Mouse (Mus musculus) liver, embryonic 16.5 days (tissue): Measurements from ENCODE around the gene Dact2. TPM values are rescaled to one million over a fixed set of nuclear protein-coding genes. Genes with fewer than 3 reads are reported as not detected.

Experiments
- ATAC-seq: fragments of 200-750 bp; cut with Nextera tagmentation; 2 replicates; pipeline ENCODE4 v1.8.0; 2017; ENCODE audit warnings: low read depth, mild to moderate bottlenecking, moderate number of reproducible peaks, moderate library complexity
- H3K27ac ChIP-seq: fragments of 300-500 bp; sonication (generic); 2 replicates; pipeline ENCODE4 v1.5.1; 2014; ENCODE audit warnings: mild to moderate bottlenecking, low read length
- H3K27me3 ChIP-seq: fragments of 300-500 bp; sonication (generic); 2 replicates; pipeline ENCODE4 v1.6.1; 2014; ENCODE audit warnings: low read depth, low read length, mixed read lengths; ENCODE audit not compliant: control insufficient read depth, insufficient read depth
- H3K36me3 ChIP-seq: fragments of 300-500 bp; sonication (generic); 2 replicates; pipeline ENCODE4 v1.6.1; 2014; ENCODE audit warnings: mild to moderate bottlenecking; ENCODE audit not compliant: control insufficient read depth, insufficient read depth
- H3K4me1 ChIP-seq: fragments of 300-500 bp; sonication (generic); 2 replicates; pipeline ENCODE4 v1.6.1; 2014; ENCODE audit warnings: low read depth, low read length, mixed read lengths; ENCODE audit not compliant: control insufficient read depth
- H3K4me2 ChIP-seq: fragments of 300-500 bp; sonication (generic); 2 replicates; pipeline ENCODE4 v1.6.1; 2014; ENCODE audit warnings: low read depth, low read length, mixed read lengths
- H3K4me3 ChIP-seq: fragments of 300-500 bp; sonication (generic); 2 replicates; pipeline ENCODE4 v1.5.1; 2014; ENCODE audit warnings: low read depth, mild to moderate bottlenecking, low read length
- H3K9ac ChIP-seq: fragments of 300-500 bp; sonication (generic); 2 replicates; pipeline ENCODE4 v1.6.1; 2014; ENCODE audit warnings: low read depth, low read length
- H3K9me3 ChIP-seq: fragments of 300-500 bp; sonication (generic); replicated peaks from 2 replicates; pipeline ENCODE4 v1.6.1; 2016; ENCODE audit warnings: low read length; ENCODE audit not compliant: control insufficient read depth
- WGBS: fragments of 180-500 bp; shearing (Covaris S2); extraction: QIAGEN DNeasy Blood & Tissue Kit; methylation state at CpG from one replicate; pipeline ENCODE4 v1.1.7; 2014; ENCODE audit not compliant: insufficient replicate concordance; 5-methylcytosine and 5-hydroxymethylcytosine counted together
- polyA plus RNA-seq: library from polyadenylated mRNA; unstranded; fragments of >200 nt; fragmentation: Nextera tagmentation; extraction: Ambion mirVana; gene quantifications from 2 replicates; pipeline ENCODE4 v1.2.1, GENCODE M21; 2015

Gene Dact2
- polyA plus RNA-seq, 1 experiment from 2014 or later: 1.3 TPM

DNA sequence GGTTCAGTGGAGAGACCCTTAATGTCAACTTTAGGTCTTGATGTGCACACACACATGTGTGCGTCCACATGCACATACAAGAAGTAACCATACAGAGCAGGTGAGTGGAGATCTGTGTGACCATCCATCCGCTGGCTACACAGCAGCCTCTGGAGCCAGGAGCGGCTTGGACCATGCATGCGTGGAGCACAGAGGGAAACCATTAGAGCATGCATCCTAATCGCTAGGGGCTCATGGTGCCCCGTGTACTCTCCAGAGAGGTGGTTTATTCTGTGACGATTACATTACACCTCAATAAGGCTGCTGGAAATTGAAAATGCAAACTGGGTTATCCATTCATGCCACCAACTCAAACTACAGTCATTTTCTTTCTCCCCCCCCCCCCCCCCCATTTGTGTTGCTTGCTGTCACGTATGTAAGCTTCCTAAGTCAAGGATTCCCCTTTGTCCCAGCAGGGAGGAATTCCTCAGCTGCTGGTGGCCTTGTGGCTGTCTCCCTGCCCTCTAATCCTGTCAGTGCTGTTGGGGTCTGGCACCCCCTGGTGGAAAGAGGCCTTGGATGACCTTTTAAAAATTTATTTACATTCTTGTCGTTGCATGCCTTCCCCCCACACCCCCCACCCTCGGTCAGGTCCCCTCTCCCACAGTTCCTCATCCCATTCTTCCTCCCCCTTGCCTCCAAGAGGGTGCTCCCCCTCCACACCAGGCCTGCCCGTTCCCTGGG is 17.9 kb upstream of the Dact2 start:
- Histone ChIP-seq H3K36me3 (no peaks in the 10 kb centered on the region), H3K9me3 (no peaks in the 10 kb centered on the region), H3K4me1 (no peaks in the 10 kb centered on the region), H3K9ac (no peak overlapping the region), H3K4me3 (no peak overlapping the region), H3K4me2 (no peak overlapping the region), H3K27ac (no peak overlapping the region), H3K27me3 (no peaks in the 10 kb centered on the region)
- WGBS: 28% methylated on average over 11 of the region's 11 CpGs
- no peak for ATAC-seq

- Histone ChIP-seq H3K4me2 (no peak overlapping the region), H3K9ac (no peak overlapping the region), H3K36me3 (no peaks in the 10 kb centered on the region), H3K27me3 (no peaks in the 10 kb centered on the region), H3K27ac (no peak overlapping the region), H3K4me1 (no peaks in the 10 kb centered on the region), H3K9me3 (no peaks in the 10 kb centered on the region), H3K4me3 (no peak overlapping the region)
- 45% methylated on average over 7 of the region's 7 CpGs for WGBS
- ATAC-seq: no peak
Measured at GRCm38 (mm10) chr17:14220606-14221202, 16.6 kb upstream of the Dact2 start.

DNA sequence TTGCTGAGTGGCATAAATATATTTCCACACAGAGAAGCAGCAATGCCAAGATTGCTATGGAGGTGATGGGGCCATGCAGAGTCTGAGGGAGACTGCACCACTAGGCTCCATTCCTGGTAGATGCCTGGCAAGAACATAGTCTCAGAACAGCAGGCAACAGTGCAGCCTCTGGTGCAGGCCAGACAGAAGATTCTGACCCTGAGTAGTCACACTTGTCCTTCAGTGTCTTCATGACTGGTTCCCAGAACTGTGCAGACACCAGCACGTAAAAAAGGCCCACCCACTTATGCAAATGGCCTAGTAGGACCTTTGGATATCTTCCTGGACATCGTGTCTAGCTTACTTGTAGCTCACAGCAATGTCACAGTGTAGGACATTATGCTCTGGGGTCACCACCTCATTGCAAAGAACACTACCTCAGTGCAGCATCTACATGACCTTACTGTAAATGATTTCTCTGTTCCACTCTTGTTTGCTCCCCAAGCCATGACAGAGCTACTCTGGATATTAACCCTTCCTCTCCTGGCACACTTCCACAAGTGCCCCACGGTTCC is 9.9 kb upstream of the Dact2 start:
- Histone ChIP-seq H3K9ac (no peak overlapping the region), H3K27me3 (no peaks in the 10 kb centered on the region), H3K27ac (no peak overlapping the region), H3K4me2 (no peak overlapping the region), H3K4me1 (no peaks in the 10 kb centered on the region), H3K36me3 (no peaks in the 10 kb centered on the region), H3K4me3 (no peak overlapping the region), H3K9me3 (no peaks in the 10 kb centered on the region)
- ATAC-seq: peak; percentile 80
- WGBS: 33% methylated on average over 3 of the region's 3 CpGs

GRCm38 (mm10) chr17:14212796-14213195 is 8.7 kb upstream of the Dact2 start:
- Histone ChIP-seq H3K4me2 (no peak overlapping the region), H3K4me1 (no peaks in the 10 kb centered on the region), H3K36me3 (no peaks in the 10 kb centered on the region), H3K27me3 (no peaks in the 10 kb centered on the region), H3K9ac (no peak overlapping the region), H3K9me3 (no peaks in the 10 kb centered on the region), H3K27ac (no peak overlapping the region), H3K4me3 (no peak overlapping the region)
- WGBS: 60% methylated on average over 7 of the region's 7 CpGs
- no peak for ATAC-seq

DNA sequence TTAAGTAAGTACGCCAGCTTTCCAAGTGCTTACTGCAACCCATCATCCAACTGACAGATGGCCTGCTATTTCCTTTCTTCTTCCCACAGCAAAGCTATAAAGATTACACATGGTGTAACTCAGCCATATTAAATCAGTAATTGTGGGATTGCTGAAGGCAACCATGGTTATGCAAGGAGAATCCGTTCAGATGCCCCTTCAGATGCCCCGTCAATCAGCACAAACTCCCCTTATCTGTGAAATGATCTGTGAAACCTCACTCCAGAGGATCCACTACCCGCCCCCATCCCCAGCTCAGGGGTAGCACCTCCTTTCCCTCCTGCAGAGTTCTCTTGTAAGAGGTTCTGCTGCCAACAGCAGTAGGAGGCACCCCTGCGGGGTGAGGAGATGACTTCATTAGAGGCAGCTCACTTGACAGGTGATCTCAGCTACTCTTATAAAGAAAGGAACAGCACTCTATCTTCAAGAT is 3.0 kb upstream of the Dact2 start:
- H3K27ac ChIP-seq: no peak overlapping the region
- no peak for ATAC-seq
- no peak overlapping the region for H3K4me2 ChIP-seq
- no peak overlapping the region for H3K9ac ChIP-seq
- H3K4me3 ChIP-seq: no peak overlapping the region
- H3K4me1 ChIP-seq: no peaks in the 10 kb centered on the region
- peaks cover 34% of the 10 kb centered on the region for H3K27me3 ChIP-seq
- 16% methylated on average over 5 of the region's 5 CpGs for WGBS
- H3K36me3 ChIP-seq: no peaks in the 10 kb centered on the region
- H3K9me3 ChIP-seq: no peaks in the 10 kb centered on the region

DNA sequence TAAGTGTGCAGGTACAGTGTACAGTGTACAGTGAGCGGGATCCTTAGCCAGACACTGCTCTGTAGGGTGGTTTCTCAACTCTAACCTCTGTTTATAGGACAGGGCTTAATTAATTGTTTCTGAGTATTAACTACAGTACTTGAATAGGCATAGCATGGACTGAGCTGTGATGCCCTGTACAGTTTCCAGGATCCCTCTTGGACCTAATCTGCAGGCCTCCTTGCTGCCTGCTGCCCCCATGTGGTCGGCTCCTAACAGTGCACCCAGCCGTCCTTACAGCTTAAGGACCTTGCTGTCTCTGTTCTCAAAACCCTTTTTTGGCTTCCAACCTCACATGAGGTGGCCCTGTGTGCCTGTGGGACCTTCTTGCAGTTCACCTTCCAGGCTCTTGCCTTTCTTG is 2.0 kb upstream of the Dact2 start:
- 26% methylated on average over 3 of the region's 3 CpGs for WGBS
- Histone ChIP-seq H3K9me3 (no peaks in the 10 kb centered on the region), H3K4me1 (no peaks in the 10 kb centered on the region; the same call in 1 of the 2 replicates), H3K36me3 (no peaks in the 10 kb centered on the region), H3K4me3 (no peak overlapping the region), H3K9ac (no peak overlapping the region), H3K27me3 (peaks cover 34% of the 10 kb centered on the region), H3K27ac (no peak overlapping the region), H3K4me2 (no peak overlapping the region)
- ATAC-seq: no peak

DNA sequence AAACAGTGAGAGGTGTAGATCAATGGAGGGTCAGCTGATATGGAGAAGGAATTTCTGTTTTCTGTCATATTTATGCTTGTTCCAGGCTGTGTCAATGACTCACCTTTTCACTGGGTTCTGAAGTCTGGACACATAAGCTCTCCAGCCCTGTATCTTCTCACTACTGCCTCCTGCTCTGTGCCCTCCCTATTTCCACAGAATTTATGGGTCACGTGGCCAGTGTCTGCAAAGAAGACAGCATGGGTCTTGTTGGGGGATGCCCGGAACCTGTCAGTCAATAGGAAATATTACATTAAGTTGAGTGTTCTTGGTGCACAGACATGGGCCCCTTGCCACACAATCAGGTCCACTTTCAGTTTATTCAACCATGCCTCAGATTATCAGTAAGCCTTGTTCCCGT is 1.1 kb upstream of the Dact2 start:
- H3K27me3 ChIP-seq: peaks cover 34% of the 10 kb centered on the region
- ATAC-seq: no peak
- peaks cover 5% of the 10 kb centered on the region for H3K4me1 ChIP-seq
- no peak overlapping the region for H3K4me2 ChIP-seq
- no peak overlapping the region for H3K9ac ChIP-seq
- H3K9me3 ChIP-seq: no peaks in the 10 kb centered on the region
- no peak overlapping the region for H3K4me3 ChIP-seq
- no peaks in the 10 kb centered on the region for H3K36me3 ChIP-seq
- no peak overlapping the region for H3K27ac ChIP-seq
- WGBS: 54% methylated on average over 3 of the region's 3 CpGs

DNA sequence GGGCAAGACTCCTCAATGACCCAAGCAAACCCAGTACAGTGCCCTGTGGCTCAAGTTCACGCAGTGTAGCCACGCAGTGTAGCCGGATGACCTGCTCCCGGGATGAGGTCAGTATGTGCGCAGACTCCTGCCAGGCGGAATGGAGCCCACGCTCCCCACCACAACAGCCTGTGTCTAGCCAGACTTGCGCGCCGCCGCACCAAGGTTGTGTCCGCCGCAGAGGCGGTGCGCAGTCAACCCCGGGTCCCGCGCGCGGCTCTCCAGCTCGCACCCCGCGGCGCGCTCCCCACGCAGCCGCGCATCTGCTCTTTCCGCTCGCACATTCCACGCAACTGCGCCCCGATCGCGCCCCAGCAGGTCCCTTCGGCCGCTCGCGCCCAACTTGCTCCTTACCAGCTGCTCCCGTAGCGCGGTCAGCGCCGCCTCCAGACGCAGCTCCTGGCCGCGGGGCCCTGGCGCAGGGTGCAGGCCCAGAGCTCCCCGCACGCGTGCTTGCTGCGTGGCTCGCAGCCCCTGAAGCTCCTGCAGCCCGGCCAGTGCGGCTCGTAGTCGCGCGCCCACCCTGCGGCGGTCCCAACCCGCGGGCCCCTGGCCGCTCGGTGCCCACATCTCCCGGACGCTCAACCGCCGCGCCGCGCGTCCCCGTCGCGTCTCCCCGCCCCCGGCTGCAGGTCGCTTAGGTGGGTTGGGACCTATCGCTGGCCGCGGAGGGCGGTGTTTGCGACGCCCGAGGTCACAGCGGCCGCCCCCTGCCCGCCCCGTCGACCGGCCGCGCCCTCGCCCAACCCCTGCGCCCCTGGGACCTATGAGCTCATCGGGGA is 773 bp downstream of the Dact2 start:
- Histone ChIP-seq H3K9me3 (no peaks in the 10 kb centered on the region), H3K27ac (peak overlapping the region; percentile 53), H3K4me1 (peaks cover 8% of the 10 kb centered on the region), H3K4me3 (peak overlapping the region; percentile 60), H3K36me3 (no peaks in the 10 kb centered on the region), H3K27me3 (peaks cover 34% of the 10 kb centered on the region), H3K4me2 (peak overlapping the region; percentile 12), H3K9ac (peak overlapping the region; percentile 52)
- WGBS: 2% methylated on average over 85 of the region's 97 CpGs
- peak; percentile 79 for ATAC-seq
